Mouse (Mus musculus) bone marrow macrophage, adult 2 months (primary cell): ENCODE measurements around the gene 1110051M20Rik.

Experiments used
- CTCF ChIP-seq: IDR thresholded peaks from 2 replicates; pipeline ENCODE4 v1.5.1; 2012; ENCODE audit warnings: low read depth, mild to moderate bottlenecking, low read length, moderate library complexity
- POLR2A ChIP-seq: IDR thresholded peaks from 2 replicates; pipeline ENCODE4 v1.6.1; 2012; ENCODE audit warnings: mild to moderate bottlenecking, low read depth, low read length, borderline replicate concordance

GRCm38 (mm10) chr2:91411473-91411872, 33.0 kb downstream of the 1110051M20Rik start:
- no peak for TF ChIP-seq CTCF
- TF ChIP-seq POLR2A, result no peak
